Mouse (Mus musculus) left cerebral cortex, postnatal 36 days (tissue): ENCODE measurements around the gene Prex1. TPM values are rescaled to one million over a fixed set of nuclear protein-coding genes. Genes with fewer than 3 reads are reported as not detected.

Source experiments
- DNase-seq, 2 experiments: peaks; one replicate each; pipeline ENCODE4 v3.0.0; 2021 to 2022; ENCODE audit warnings: low spot score in 2 of 2, mixed read lengths in 1 of 2
- intact Hi-C: fragments of 180-260 bp; cut with DNase I; formaldehyde crosslinking; loops from one replicate; pipeline ENCODE4 v1.15.1; 2025
- total RNA-seq, 2 experiments: library from RNA; stranded (reverse); gene quantifications; 2 replicates each; pipeline ENCODE4 v1.2.3; 2021

Gene Prex1
- total RNA-seq, 2 experiments from 2014 or later, result 104 to 114 TPM

GRCm38 (mm10) chr2:166694616-166695015 lies 19.0 kb downstream of the Prex1 start:
- intact Hi-C loops, result no loop called here
- no peak for DNase-seq

- intact Hi-C loops, result no loop called here
- no peak for DNase-seq
These were observed 20.2 kb downstream of the Prex1 start for GRCm38 (mm10) chr2:166693394-166693793.

GRCm38 (mm10) chr2:166691602-166692509 lies 21.8 kb downstream of the Prex1 start:
- intact Hi-C loops, result no loop called here
- DNase-seq, result peak in 1 of 2 experiments; percentile 46

- intact Hi-C loops, result no loop called here
- no peak for DNase-seq
These were observed 26.7 kb downstream of the Prex1 start for GRCm38 (mm10) chr2:166686917-166687316.

- intact Hi-C loops, result no loop called here
- no peak for DNase-seq
These were observed 27.8 kb downstream of the Prex1 start for GRCm38 (mm10) chr2:166685824-166686223.

- intact Hi-C loops, result no loop called here
- no peak for DNase-seq
These were observed 29.6 kb downstream of the Prex1 start for GRCm38 (mm10) chr2:166683885-166684544.

- intact Hi-C loops, result no loop called here
- DNase-seq, result no peak
These were observed 30.8 kb downstream of the Prex1 start for GRCm38 (mm10) chr2:166682866-166683265.

- intact Hi-C loops, result no loop called here
- DNase-seq, result no peak
These were observed 34.5 kb downstream of the Prex1 start for GRCm38 (mm10) chr2:166678959-166679759.

GRCm38 (mm10) chr2:166676933-166677332 lies 36.7 kb downstream of the Prex1 start:
- intact Hi-C loops, result no loop called here
- DNase-seq, result no peak

- intact Hi-C loops, result no loop called here
These were observed 37.1 kb downstream of the Prex1 start for GRCm38 (mm10) chr2:166676498-166676897.

GRCm38 (mm10) chr2:166675588-166676444 lies 37.8 kb downstream of the Prex1 start:
- no peak for DNase-seq
- intact Hi-C loops, result no loop called here

More at GRCm38 (mm10) chr2:166676498-166676897, 37.1 kb downstream of the Prex1 start:
- peak in 1 of 2 experiments; percentile 47 for DNase-seq

GRCm38 (mm10) chr2:166674693-166675092 lies 38.9 kb downstream of the Prex1 start:
- intact Hi-C loops, result no loop called here
- no peak for DNase-seq

- intact Hi-C loops, result no loop called here
- DNase-seq, result no peak
These were observed 39.7 kb downstream of the Prex1 start for GRCm38 (mm10) chr2:166673951-166674350.

- intact Hi-C loops, result no loop called here
- no peak for DNase-seq
These were observed 41.3 kb downstream of the Prex1 start for GRCm38 (mm10) chr2:166672171-166672965.

GRCm38 (mm10) chr2:166671614-166672013 lies 42.0 kb downstream of the Prex1 start:
- intact Hi-C loops, result no loop called here
- DNase-seq, result no peak

GRCm38 (mm10) chr2:166671019-166671418 lies 42.6 kb downstream of the Prex1 start:
- DNase-seq, result no peak

GRCm38 (mm10) chr2:166669922-166670321 lies 43.7 kb downstream of the Prex1 start:
- intact Hi-C loops, result loop anchor here (5.0 kb wide), 1 partner anchor 43 kb away; no protein-coding TSS in a partner anchor

More at GRCm38 (mm10) chr2:166671019-166671418, 42.6 kb downstream of the Prex1 start:
- intact Hi-C loops, result no loop called here

More at GRCm38 (mm10) chr2:166669922-166670321, 43.7 kb downstream of the Prex1 start:
- no peak for DNase-seq
